Mouse (Mus musculus) bone marrow, adult 2 months (tissue): ENCODE results near the gene Tax1bp3. TPM values are rescaled to one million over a fixed set of nuclear protein-coding genes. Genes with fewer than 3 reads are reported as not detected.

Experiments
- H3K27ac ChIP-seq: fragments of 200-500 bp; 2 replicates; pipeline ENCODE4 v1.5.1; 2012; ENCODE audit warnings: low read depth, mild to moderate bottlenecking, control low read depth, inconsistent platforms, low read length; ENCODE audit not compliant: control insufficient read depth, poor library complexity, insufficient read depth
- H3K4me1 ChIP-seq: fragments of 200-500 bp; 2 replicates; pipeline ENCODE4 v1.6.1; 2011; ENCODE audit warnings: low read length; ENCODE audit not compliant: control insufficient read depth, insufficient read depth
- H3K4me3 ChIP-seq: fragments of 200-500 bp; replicated peaks from 2 replicates; pipeline ENCODE3; 2011; ENCODE audit warnings: mild to moderate bottlenecking, low read depth, low read length, control low read depth; ENCODE audit not compliant: control insufficient read depth
- CTCF ChIP-seq: fragments of 200-500 bp; IDR thresholded peaks from 2 replicates; pipeline ENCODE4 v1.5.1; 2011; ENCODE audit warnings: low read length, control low read depth; ENCODE audit not compliant: control insufficient read depth, insufficient read depth
- POLR2A ChIP-seq: fragments of 200-500 bp; IDR thresholded peaks from 2 replicates; pipeline ENCODE4 v1.6.1; 2011; ENCODE audit warnings: low read depth, mild to moderate bottlenecking, control low read depth, low read length, borderline replicate concordance; ENCODE audit not compliant: control insufficient read depth
- WGBS: fragments of 180-500 bp; shearing (Covaris S2); methylation state at CpG from one replicate; pipeline ENCODE4 v1.1.7; 2018; 5-methylcytosine and 5-hydroxymethylcytosine counted together
- polyA plus RNA-seq: library from polyadenylated mRNA; stranded (reverse); fragments of >200 nt; gene quantifications from 2 replicates; pipeline ENCODE4 v1.2.4, GENCODE M21; 2011; ENCODE audit warnings: low replicate concordance; ENCODE audit not compliant: missing spikeins, insufficient read depth, insufficient read length

Gene Tax1bp3
- polyA plus RNA-seq, 1 experiment, result 9.9 TPM

DNA sequence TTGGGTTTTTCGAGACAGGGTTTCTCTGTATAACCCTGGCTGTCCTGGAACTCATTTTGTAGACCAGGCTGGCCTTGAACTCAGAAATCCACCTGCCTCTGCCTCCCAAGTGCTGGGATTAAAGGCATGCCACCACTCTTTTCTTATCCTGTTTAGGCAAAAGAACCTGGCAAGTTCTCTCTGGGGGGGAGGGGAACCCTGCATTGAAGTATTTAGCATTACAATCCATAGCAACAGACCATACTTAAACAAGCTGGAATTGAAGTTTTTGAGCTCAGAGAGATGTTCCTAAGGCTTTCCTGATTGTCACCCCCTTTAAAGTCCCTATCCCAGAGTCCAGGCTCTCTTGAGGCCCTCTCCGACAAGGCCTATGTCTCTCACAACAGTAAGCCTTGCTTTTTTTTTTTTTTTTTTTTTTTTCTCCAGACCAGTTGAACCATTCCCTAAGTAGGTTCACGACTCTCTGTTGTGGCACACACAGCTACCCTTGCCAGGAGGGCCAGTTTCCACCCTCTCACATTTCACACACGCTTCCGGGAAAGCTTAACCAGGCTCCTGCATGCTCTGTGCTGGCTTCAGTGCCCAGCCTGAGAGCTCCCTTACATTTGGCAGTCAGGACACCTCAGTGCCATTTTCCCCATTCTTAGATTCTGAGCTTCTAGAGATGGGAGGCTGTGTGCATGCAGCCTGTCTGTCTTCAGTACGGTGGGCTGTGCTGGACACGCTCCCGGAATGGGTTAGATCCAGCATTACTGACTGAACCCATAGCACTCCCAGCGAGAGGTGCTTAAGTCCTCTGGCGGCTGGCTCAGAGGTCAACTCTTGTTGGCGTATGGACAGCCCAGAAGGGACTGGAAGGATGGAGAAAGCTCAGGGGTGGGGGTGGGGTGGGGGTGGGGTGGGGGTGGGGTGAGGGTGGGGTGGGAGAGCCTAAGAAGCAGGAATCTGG, 30.6 kb upstream of the Tax1bp3 start:
- no peak overlapping the region for H3K27ac ChIP-seq
- 82% methylated on average over 11 of the region's 11 CpGs for WGBS
- H3K4me1 ChIP-seq, result no peaks in the 10 kb centered on the region
- H3K4me3 ChIP-seq, result no peak overlapping the region
- TF ChIP-seq CTCF (no peak), POLR2A (no peak)

DNA sequence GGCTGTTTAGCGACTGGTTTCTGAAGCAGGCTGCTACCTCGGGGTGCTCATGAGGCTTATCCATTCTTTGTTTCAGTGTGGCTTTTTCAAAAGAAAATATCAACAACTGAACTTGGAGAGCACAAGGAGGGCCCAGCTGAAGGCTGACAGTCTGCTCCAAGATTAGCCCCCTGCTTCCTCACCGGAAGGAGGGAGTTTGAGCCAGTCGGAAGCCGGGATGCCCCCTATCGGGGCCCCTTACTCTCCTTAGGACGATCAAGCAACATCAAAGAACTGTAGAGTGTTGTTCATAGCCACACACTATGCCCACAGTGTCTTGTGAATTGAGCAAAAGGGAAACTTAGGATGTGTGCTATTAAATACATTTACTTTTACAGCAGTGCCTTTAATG, 29.9 kb upstream of the Tax1bp3 start:
- Histone ChIP-seq H3K4me1 (no peaks in the 10 kb centered on the region), H3K4me3 (no peak overlapping the region), H3K27ac (no peak overlapping the region)
- TF ChIP-seq CTCF, result no peak
- no peak for TF ChIP-seq POLR2A
- 68% methylated on average over 7 of the region's 7 CpGs for WGBS

DNA sequence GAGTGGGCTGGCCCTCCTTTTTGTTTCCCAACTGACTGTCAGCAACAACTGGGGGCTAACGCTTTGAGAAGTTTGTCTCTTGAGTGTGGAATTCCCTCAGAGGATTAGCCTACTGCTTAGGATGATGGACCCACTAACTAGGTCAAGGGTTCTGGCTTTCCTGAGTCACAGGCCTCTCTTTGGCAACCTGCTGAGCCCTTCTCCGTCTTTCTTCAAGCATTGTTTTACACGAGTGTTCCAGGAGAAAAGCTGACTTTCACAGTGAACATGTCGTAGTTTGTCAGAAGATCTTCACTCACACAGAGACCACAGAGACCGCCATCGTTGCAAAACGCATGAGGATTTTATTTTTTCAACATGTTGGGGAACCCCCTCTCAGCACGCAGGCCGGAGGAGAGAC, 28.7 kb upstream of the Tax1bp3 start:
- H3K4me3 ChIP-seq, result no peak overlapping the region
- WGBS, result 74% methylated on average over 9 of the region's 9 CpGs

GRCm38 (mm10) chr11:73155071-73155470, 21.8 kb upstream of the Tax1bp3 start:
- 65% methylated on average over 6 of the region's 6 CpGs for WGBS
- TF ChIP-seq POLR2A (no peak), CTCF (no peak)

More for the DNA sequence above, 28.7 kb upstream of the Tax1bp3 start:
- H3K4me1 ChIP-seq, result no peaks in the 10 kb centered on the region
- TF ChIP-seq CTCF (no peak), POLR2A (no peak)
- H3K27ac ChIP-seq, result no peak overlapping the region

DNA sequence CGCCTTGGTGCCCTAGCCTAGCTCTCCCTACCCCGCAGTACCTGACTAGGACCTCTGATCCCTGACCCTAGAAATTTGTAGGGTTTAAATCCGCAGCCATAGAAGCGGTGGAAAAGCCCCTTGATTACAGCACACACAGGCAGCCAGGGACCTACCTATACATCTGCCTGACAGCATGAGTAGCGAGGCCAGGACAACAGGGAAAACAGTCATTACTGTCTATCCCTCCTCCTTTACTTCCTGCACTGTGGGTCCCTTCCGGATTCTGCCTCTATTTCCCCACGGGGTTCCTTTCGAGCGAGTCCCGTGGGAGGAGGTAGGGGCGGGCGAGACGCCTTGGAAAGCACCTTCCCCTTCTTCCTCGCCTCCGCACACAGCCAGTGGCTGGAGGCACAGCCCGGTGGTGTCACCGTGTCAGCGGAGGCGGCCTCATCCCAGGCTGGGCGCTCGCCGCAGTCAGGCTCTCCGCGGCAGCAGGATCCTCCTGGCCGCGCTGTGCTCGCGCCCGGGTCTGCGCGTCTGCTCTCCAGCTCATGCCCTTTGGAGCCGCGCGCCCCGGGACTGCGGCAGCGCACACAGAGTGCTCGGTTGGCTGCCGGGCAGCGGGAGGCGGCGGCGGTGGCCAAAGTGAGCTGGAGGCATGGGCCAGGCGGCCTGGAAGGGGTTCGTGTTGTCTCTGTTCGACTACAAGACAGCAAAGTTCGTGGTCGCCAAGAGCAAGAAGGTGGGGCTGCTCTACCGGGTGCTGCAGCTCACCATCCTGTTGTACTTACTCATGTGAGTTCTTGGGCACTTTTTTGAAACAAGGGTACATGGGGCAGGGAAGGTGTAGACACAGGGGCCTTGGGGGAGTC, 16.7 kb upstream of the Tax1bp3 start, which contains the start of gene P2rx5:
P2rx5 (plus strand) TSS at position 465 of the 854 bp plus-strand sequence.
- 3% methylated on average over 49 of the region's 49 CpGs for WGBS
- no peaks in the 10 kb centered on the region for H3K4me1 ChIP-seq
- H3K27ac ChIP-seq, result no peak within 1 kb of the TSS; the same call in 1 of the 2 replicates
- H3K4me3 ChIP-seq, result no peak within 1 kb of the TSS
- TF ChIP-seq CTCF, result no peak
- TF ChIP-seq POLR2A, result no peak

More at GRCm38 (mm10) chr11:73155071-73155470, 21.8 kb upstream of the Tax1bp3 start:
- Histone ChIP-seq H3K4me3 (no peak overlapping the region), H3K27ac (no peak overlapping the region), H3K4me1 (no peaks in the 10 kb centered on the region)

- H3K4me1 ChIP-seq, result no peaks in the 10 kb centered on the region
- TF ChIP-seq CTCF (no peak), POLR2A (no peak)
- WGBS, result 39% methylated on average over 6 of the region's 6 CpGs
- no peak overlapping the region for H3K4me3 ChIP-seq
- H3K27ac ChIP-seq, result no peak overlapping the region
These were observed 16.1 kb upstream of the Tax1bp3 start for GRCm38 (mm10) chr11:73160811-73161200.

- Histone ChIP-seq H3K4me3 (no peak overlapping the region), H3K27ac (no peak overlapping the region), H3K4me1 (no peaks in the 10 kb centered on the region)
- no peak for TF ChIP-seq CTCF
- TF ChIP-seq POLR2A, result no peak
- 70% methylated on average over 4 of the region's 4 CpGs for WGBS
These were observed 15.3 kb upstream of the Tax1bp3 start for GRCm38 (mm10) chr11:73161616-73162015.

GRCm38 (mm10) chr11:73162284-73162683, 14.6 kb upstream of the Tax1bp3 start:
- no peak overlapping the region for H3K4me3 ChIP-seq
- no peak for TF ChIP-seq CTCF
- TF ChIP-seq POLR2A, result no peak
- no peak overlapping the region for H3K27ac ChIP-seq
- no peaks in the 10 kb centered on the region for H3K4me1 ChIP-seq
- 6% methylated on average over 5 of the region's 5 CpGs for WGBS
